8 mouse cellular contexts compared by ENCODE assay signal in the genomic region with DNA sequence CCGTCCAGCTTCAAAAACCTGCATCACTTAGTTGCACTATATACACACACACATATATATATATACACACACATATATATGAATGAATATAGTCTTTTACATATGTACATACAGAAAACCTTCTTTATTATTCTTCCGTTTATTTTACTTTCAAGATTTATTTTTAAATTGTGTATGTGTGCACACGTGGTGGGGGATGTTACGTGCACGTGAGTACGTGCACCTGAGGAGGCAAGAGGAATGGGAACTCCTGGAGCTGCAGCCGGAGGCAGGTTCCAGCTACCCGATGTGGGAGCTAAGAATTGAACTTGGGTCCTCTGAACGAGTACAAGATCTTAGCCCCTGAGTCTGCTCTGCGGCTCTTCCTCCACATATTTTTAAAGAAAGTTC. TPM values are rescaled to one million over a fixed set of nuclear protein-coding genes. Genes with fewer than 3 reads are reported as not detected.
DNase-seq lines count a peak whose midpoint lies in the region; ATAC-seq and TF ChIP-seq lines count a peak whose summit lies in the region.

No protein-coding gene starts in this region.

- H3K4me1 ChIP-seq in heart, embryonic 12.5 days (replicated peaks) = peaks cover 20% of the 10 kb centered on the region
- peaks cover 26% of the 10 kb centered on the region for H3K4me1 ChIP-seq in G1E (ENCODE audit: insufficient read depth, low read depth, low read length)
- H3K4me1 ChIP-seq in hindbrain, embryonic 12.5 days = peaks cover 17% of the 10 kb centered on the region
- peaks cover 30% of the 10 kb centered on the region for H3K4me1 ChIP-seq in midbrain, embryonic 10.5 days

- peak overlapping the region; percentile 97 for H3K27ac ChIP-seq in heart, embryonic 12.5 days (ENCODE audit: poor library complexity, severe bottlenecking)
- H3K27ac ChIP-seq in hindbrain, embryonic 12.5 days = peak overlapping the region; percentile 98
- H3K27ac ChIP-seq in midbrain, embryonic 10.5 days (replicated peaks) = peak overlapping the region; percentile 99

- DNase-seq in heart, adult 9 months (ENCODE audit: low spot score in 2 of 2) = no peak
- no peak for DNase-seq in G1E (ENCODE audit: low spot score)
- DNase-seq in midbrain, embryonic 10.5 days (ENCODE audit: low spot score) = no peak
- DNase-seq in left cerebral cortex, postnatal 4 days = no peak
- no peak for DNase-seq in adrenal gland, postnatal 25 days
- DNase-seq in cerebellum, postnatal 25 days = no peak

- no peaks in the 10 kb centered on the region for H3K27me3 ChIP-seq in heart, embryonic 12.5 days (replicated peaks)
- no peaks in the 10 kb centered on the region for H3K27me3 ChIP-seq in G1E (ENCODE audit: insufficient read depth, low read length)
- H3K27me3 ChIP-seq in hindbrain, embryonic 12.5 days = no peaks in the 10 kb centered on the region
- no peaks in the 10 kb centered on the region for H3K27me3 ChIP-seq in midbrain, embryonic 10.5 days (ENCODE audit: low read depth, poor library complexity, severe bottlenecking)

- 25% methylated on average over 10 of the region's 10 CpGs for WGBS in heart, embryonic 12.5 days
- 22% methylated on average over 10 of the region's 10 CpGs for WGBS in hindbrain, embryonic 12.5 days
- 23% methylated on average over 10 of the region's 10 CpGs for WGBS in midbrain, embryonic 10.5 days

- H3K4me3 ChIP-seq in heart, embryonic 12.5 days = peak overlapping the region; percentile 99
- H3K4me3 ChIP-seq in G1E (ENCODE audit: low read depth, low read length) = peak overlapping the region; percentile 97
- H3K4me3 ChIP-seq in hindbrain, embryonic 12.5 days = peak overlapping the region; percentile 98
- peak overlapping the region; percentile 99 for H3K4me3 ChIP-seq in midbrain, embryonic 10.5 days

- peak overlapping the region; percentile 59 for H3K9ac ChIP-seq in heart, embryonic 12.5 days
- peak overlapping the region; percentile 97 for H3K9ac ChIP-seq in hindbrain, embryonic 12.5 days

- intact Hi-C loops in left cerebral cortex, postnatal 4 days (cut with DNase I) = no loop called here

- no peak for ATAC-seq in heart, embryonic 12.5 days (ENCODE audit: insufficient number of reproducible peaks, low FRiP score)
- ATAC-seq in G1E (ENCODE audit: extremely low read depth, insufficient number of reproducible peaks, low FRiP score, poor library complexity, severe bottlenecking) = no peak
- ATAC-seq in hindbrain, embryonic 12.5 days (ENCODE audit: low FRiP score) = no peak

- TF ChIP-seq CTCF in G1E (IDR thresholded peaks at IDR 0.05; ENCODE audit: low read depth, low read length) = no peak

- H3K36me3 ChIP-seq in heart, embryonic 12.5 days = peaks cover 30% of the 10 kb centered on the region
- H3K36me3 ChIP-seq in G1E (replicated peaks) = peaks cover 49% of the 10 kb centered on the region
- H3K36me3 ChIP-seq in hindbrain, embryonic 12.5 days = peaks cover 27% of the 10 kb centered on the region
- H3K36me3 ChIP-seq in midbrain, embryonic 10.5 days = peaks cover 48% of the 10 kb centered on the region

- H3K4me2 ChIP-seq in heart, embryonic 12.5 days = peak overlapping the region; percentile 70
- peak overlapping the region; percentile 74 for H3K4me2 ChIP-seq in hindbrain, embryonic 12.5 days (replicated peaks)

- no peaks in the 10 kb centered on the region for H3K9me3 ChIP-seq in heart, embryonic 12.5 days (replicated peaks)
- H3K9me3 ChIP-seq in G1E (replicated peaks) = peaks cover 6% of the 10 kb centered on the region
- no peaks in the 10 kb centered on the region for H3K9me3 ChIP-seq in hindbrain, embryonic 12.5 days (replicated peaks)
- H3K9me3 ChIP-seq in midbrain, embryonic 10.5 days (replicated peaks) = peaks cover 10% of the 10 kb centered on the region; the same call in 1 of the 2 replicates

RNA-seq across cellular contexts. Expression of a gene that starts 0.8 kb away (rescaled TPM):
- 37.2 and 38.4 TPM in 2 replicates for polyA plus RNA-seq in heart, embryonic 12.5 days (2016; fragmentation: Nextera tagmentation; extraction: Ambion mirVana)
- total RNA-seq in G1E (2014; fragmentation: Nextera tagmentation) (223 and 232 TPM in 2 replicates), G1E (2017) (159 and 187 TPM in 2 replicates)
- 65.7 and 67.9 TPM in 2 replicates for polyA plus RNA-seq in G1E (2012)
- polyA plus RNA-seq in hindbrain, embryonic 12.5 days (2016; fragmentation: Nextera tagmentation; extraction: Ambion mirVana) = 63.6 and 63.7 TPM in 2 replicates
- 49.3 and 51.5 TPM in 2 replicates for polyA plus RNA-seq in midbrain, embryonic 10.5 days (2016; fragmentation: Nextera tagmentation; extraction: Ambion mirVana)
- total RNA-seq in left cerebral cortex, postnatal 4 days (2021) = 10 to 100 TPM; 57.8 to 61.9 TPM
- total RNA-seq in adrenal gland, postnatal 25 days (2021) = 85.7 and 114 TPM in 2 replicates

RNA-seq across cellular contexts. Expression of a gene that starts 18.1 kb away (rescaled TPM):
- polyA plus RNA-seq in heart, embryonic 12.5 days (2016; fragmentation: Nextera tagmentation; extraction: Ambion mirVana) = 34.2 and 38.2 TPM in 2 replicates
- total RNA-seq in G1E (2014; fragmentation: Nextera tagmentation) (33.6 and 54.5 TPM in 2 replicates), G1E (2017) (23.5 and 27.9 TPM in 2 replicates)
- polyA plus RNA-seq in G1E (2012) = 51.1 and 52.4 TPM in 2 replicates
- polyA plus RNA-seq in hindbrain, embryonic 12.5 days (2016; fragmentation: Nextera tagmentation; extraction: Ambion mirVana) = 45.1 and 45.9 TPM in 2 replicates
- 49.4 and 49.5 TPM in 2 replicates for polyA plus RNA-seq in midbrain, embryonic 10.5 days (2016; fragmentation: Nextera tagmentation; extraction: Ambion mirVana)
- total RNA-seq in left cerebral cortex, postnatal 4 days (2021) = 10 to 100 TPM; 24.3 to 26.6 TPM
- 63.2 and 64.0 TPM in 2 replicates for total RNA-seq in adrenal gland, postnatal 25 days (2021)

RNA-seq across cellular contexts. Expression of a gene that starts 36.8 kb away (rescaled TPM):
- 26.8 and 27.2 TPM in 2 replicates for polyA plus RNA-seq in heart, embryonic 12.5 days (2016; fragmentation: Nextera tagmentation; extraction: Ambion mirVana)
- total RNA-seq in G1E (2014; fragmentation: Nextera tagmentation) (27.9 and 37.2 TPM in 2 replicates), G1E (2017) (21.5 and 25.1 TPM in 2 replicates)
- polyA plus RNA-seq in G1E (2012) = 18.2 and 22.5 TPM in 2 replicates
- 26.9 and 27.2 TPM in 2 replicates for polyA plus RNA-seq in hindbrain, embryonic 12.5 days (2016; fragmentation: Nextera tagmentation; extraction: Ambion mirVana)
- polyA plus RNA-seq in midbrain, embryonic 10.5 days (2016; fragmentation: Nextera tagmentation; extraction: Ambion mirVana) = 23.6 and 25.8 TPM in 2 replicates
- total RNA-seq in left cerebral cortex, postnatal 4 days (2021) = 10 to 100 TPM; 18.9 to 21.8 TPM
- 31.5 and 46.0 TPM in 2 replicates for total RNA-seq in adrenal gland, postnatal 25 days (2021)
